Mouse (Mus musculus) forebrain, postnatal 0 days (tissue): Measurements from ENCODE around the gene Chac2. TPM values are rescaled to one million over a fixed set of nuclear protein-coding genes. Genes with fewer than 3 reads are reported as not detected.

ENCODE experiments used
- ATAC-seq: fragments of 200-750 bp; cut with Nextera tagmentation; 2 replicates; pipeline ENCODE4 v1.8.0; 2017; ENCODE audit warnings: mild to moderate bottlenecking, moderate library complexity
- DNase-seq: peaks from one replicate; pipeline ENCODE4 v3.0.0-alpha.2; 2015
- H3K27ac ChIP-seq: fragments of 300-500 bp; sonication (generic); 2 replicates; pipeline ENCODE4 v1.5.1; 2014; ENCODE audit warnings: low read depth, mild to moderate bottlenecking, antibody characterized with exemption, low read length, moderate library complexity, mixed read lengths
- H3K27me3 ChIP-seq: fragments of 300-500 bp; sonication (generic); 2 replicates; pipeline ENCODE4 v1.6.1; 2014; ENCODE audit warnings: mild to moderate bottlenecking, low read length, mixed read lengths; ENCODE audit not compliant: insufficient read depth
- H3K36me3 ChIP-seq: fragments of 300-500 bp; sonication (generic); 2 replicates; pipeline ENCODE4 v1.6.1; 2014; ENCODE audit warnings: mild to moderate bottlenecking, moderate library complexity; ENCODE audit not compliant: insufficient read depth
- H3K4me1 ChIP-seq: fragments of 300-500 bp; sonication (generic); 2 replicates; pipeline ENCODE4 v1.6.1; 2014; ENCODE audit warnings: antibody characterized with exemption; ENCODE audit not compliant: insufficient read depth
- H3K4me2 ChIP-seq: fragments of 300-500 bp; sonication (generic); 2 replicates; pipeline ENCODE4 v1.6.1; 2014; ENCODE audit warnings: low read depth, mild to moderate bottlenecking, moderate library complexity
- H3K4me3 ChIP-seq: fragments of 300-500 bp; sonication (generic); 2 replicates; pipeline ENCODE4 v1.5.1; 2014; ENCODE audit warnings: low read depth, low read length, mixed read lengths
- H3K9ac ChIP-seq: fragments of 300-500 bp; sonication (generic); 2 replicates; pipeline ENCODE4 v1.6.1; 2014; ENCODE audit warnings: mild to moderate bottlenecking
- H3K9me3 ChIP-seq: fragments of 300-500 bp; sonication (generic); 2 replicates; pipeline ENCODE4 v1.6.1; 2016; ENCODE audit warnings: low read length
- CTCF ChIP-seq: sonication (generic); IDR thresholded peaks from 2 replicates; pipeline ENCODE4 v1.5.1; 2016; ENCODE audit warnings: antibody characterized with exemption, control low read depth, low read depth
- WGBS: fragments of 180-500 bp; shearing (Covaris S2); extraction: QIAGEN DNeasy Blood & Tissue Kit; methylation state at CpG from one replicate; pipeline ENCODE4 v1.1.7; 2014; 5-methylcytosine and 5-hydroxymethylcytosine counted together
- polyA plus RNA-seq: library from polyadenylated mRNA; unstranded; fragments of >200 nt; fragmentation: Nextera tagmentation; extraction: Ambion mirVana; gene quantifications from 2 replicates; pipeline ENCODE4 v1.2.1, GENCODE M21; 2015
- total RNA-seq: library from RNA; depleted of rRNA; stranded (reverse); fragments of >200 nt; gene quantifications from 2 replicates; pipeline ENCODE4 v1.2.3, GENCODE M21; 2014; rRNA removed

The Chac2 gene
- total and polyA plus RNA-seq, 2 experiments from 2014 or later = 18.1 to 28.4 TPM

DNA sequence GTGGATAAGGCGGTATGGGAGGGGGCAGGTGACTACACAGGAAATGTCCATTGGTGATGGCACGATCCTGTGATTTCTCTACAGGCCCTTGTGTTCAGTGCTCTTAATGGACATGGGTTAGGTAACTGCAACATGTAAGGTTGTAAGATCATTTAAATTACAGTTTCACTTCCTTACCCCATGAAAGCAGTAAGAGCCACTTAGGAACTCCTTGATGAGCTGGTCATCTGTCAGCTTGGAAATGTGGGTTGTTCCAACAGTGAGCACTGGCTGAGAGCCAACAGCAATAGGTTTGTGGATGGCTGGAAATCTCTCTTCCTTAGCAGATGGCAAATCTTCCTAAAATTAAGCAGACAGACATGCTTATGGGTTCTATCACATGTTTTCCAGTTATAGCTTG, 42.6 kb downstream of the Chac2 start:
- no peaks in the 10 kb centered on the region for H3K27me3 ChIP-seq
- no peaks in the 10 kb centered on the region for H3K4me1 ChIP-seq
- H3K4me3 ChIP-seq = no peak overlapping the region
- no peak for DNase-seq
- no peak for ATAC-seq
- H3K27ac ChIP-seq = no peak overlapping the region
- no peak overlapping the region for H3K4me2 ChIP-seq
- peaks cover 49% of the 10 kb centered on the region for H3K36me3 ChIP-seq
- 89% methylated on average over 2 of the region's 2 CpGs for WGBS
- TF ChIP-seq CTCF = no peak
- no peaks in the 10 kb centered on the region for H3K9me3 ChIP-seq
- H3K9ac ChIP-seq = no peak overlapping the region

DNA sequence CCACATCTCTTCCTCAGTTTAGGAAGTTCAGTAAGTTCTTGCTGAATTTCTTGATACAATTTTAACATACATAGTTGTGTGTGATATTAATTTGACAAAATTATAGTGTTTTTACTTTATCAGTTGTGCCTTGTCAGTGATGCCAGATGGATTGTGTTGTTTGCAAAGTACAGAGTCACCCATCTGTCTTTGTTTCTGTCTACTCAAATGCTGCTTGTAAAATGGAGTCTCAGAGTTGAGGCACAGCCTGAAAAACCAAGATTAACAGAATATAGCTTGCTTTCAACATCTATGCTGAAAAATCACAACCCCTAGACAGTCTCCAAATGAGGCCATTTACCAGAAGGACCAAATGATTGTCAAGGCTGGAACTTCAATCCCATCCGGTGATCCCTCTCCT, 57.7 kb downstream of the Chac2 start:
- no peak overlapping the region for H3K4me3 ChIP-seq
- TF ChIP-seq CTCF = no peak
- no peak overlapping the region for H3K9ac ChIP-seq
- H3K9me3 ChIP-seq = no peaks in the 10 kb centered on the region
- H3K36me3 ChIP-seq = peaks cover 16% of the 10 kb centered on the region
- 100% methylated on average over 1 of the region's 1 CpGs for WGBS
- no peaks in the 10 kb centered on the region for H3K4me1 ChIP-seq
- DNase-seq (no peak), ATAC-seq (no peak)
- no peaks in the 10 kb centered on the region for H3K27me3 ChIP-seq
- H3K4me2 ChIP-seq = no peak overlapping the region
- no peak overlapping the region for H3K27ac ChIP-seq

DNA sequence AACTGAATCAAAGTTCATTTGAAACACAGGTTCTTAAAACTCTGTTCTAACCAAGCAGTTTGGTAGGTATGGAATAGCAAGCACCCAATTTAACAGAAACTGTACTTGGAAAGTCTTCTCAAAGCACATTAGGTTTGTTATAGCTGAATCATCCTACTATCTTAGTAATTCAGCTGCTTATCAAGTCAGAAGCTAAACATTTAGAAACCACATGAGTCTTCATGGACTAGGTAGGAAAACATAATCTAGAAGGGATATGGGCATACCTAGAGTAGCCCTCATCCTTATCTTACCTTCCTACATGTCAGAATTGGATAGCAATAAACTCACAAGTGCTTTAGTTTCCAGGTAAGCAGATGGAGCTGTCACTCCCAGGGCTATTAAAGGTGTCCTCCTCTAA, 58.1 kb downstream of the Chac2 start:
- TF ChIP-seq CTCF = no peak
- Histone ChIP-seq H3K4me1 (no peaks in the 10 kb centered on the region), H3K36me3 (peaks cover 16% of the 10 kb centered on the region), H3K27ac (no peak overlapping the region), H3K27me3 (no peaks in the 10 kb centered on the region), H3K4me2 (no peak overlapping the region), H3K4me3 (no peak overlapping the region), H3K9me3 (no peaks in the 10 kb centered on the region), H3K9ac (no peak overlapping the region)
- ATAC-seq (no peak), DNase-seq (no peak)

Other genes starting within 250 kb of the Chac2 start
- 50.9 and 57.4 TPM in 2 replicates for gene Psme4, start 214.6 kb downstream of the Chac2 start, total RNA-seq
- 6.1 and 7.8 TPM in 2 replicates for gene Psme4, start 214.6 kb downstream of the Chac2 start, polyA plus RNA-seq
- gene Gpr75, start 101.0 kb downstream of the Chac2 start, total RNA-seq = 9.4 and 11.0 TPM in 2 replicates
- gene Gpr75, start 101.0 kb downstream of the Chac2 start, polyA plus RNA-seq = 4.1 and 6.5 TPM in 2 replicates
- 25.7 and 28.2 TPM in 2 replicates for gene Asb3, start 100.9 kb downstream of the Chac2 start, total RNA-seq
- 23.1 and 25.5 TPM in 2 replicates for gene Asb3, start 100.9 kb downstream of the Chac2 start, polyA plus RNA-seq
- 9.7 and 13.7 TPM in 2 replicates for gene Erlec1, start 32.0 kb downstream of the Chac2 start, total RNA-seq
- 8.6 and 9.1 TPM in 2 replicates for gene Erlec1, start 32.0 kb downstream of the Chac2 start, polyA plus RNA-seq
- not detected in 2 replicates for gene Gm17332, start 196.1 kb upstream of the Chac2 start, total RNA-seq
- not detected in 2 replicates for gene Gm17332, start 196.1 kb upstream of the Chac2 start, polyA plus RNA-seq